Mouse (Mus musculus) ES-Bruce4 (cell line): ENCODE data around the gene Tff3.

Experiments
- CTCF ChIP-seq: IDR thresholded peaks from one replicate; pipeline ENCODE4 v1.8.1; 2011; ENCODE audit warnings: low read depth, low read length
- EP300 ChIP-seq: IDR thresholded peaks from 2 replicates; pipeline ENCODE4 v1.6.1; 2011; ENCODE audit warnings: low read depth, low read length; ENCODE audit not compliant: insufficient read depth
- POLR2A ChIP-seq: IDR thresholded peaks from one replicate; pipeline ENCODE4 v1.8.1; 2011; ENCODE audit warnings: low read length; ENCODE audit not compliant: insufficient read depth

GRCm38 (mm10) chr17:31098788-31099187 is 30.7 kb downstream of the Tff3 start:
- TF ChIP-seq POLR2A (no peak), EP300 (no peak), CTCF (no peak)
